21 mouse cellular contexts compared by ENCODE assay signal in the genomic region with DNA sequence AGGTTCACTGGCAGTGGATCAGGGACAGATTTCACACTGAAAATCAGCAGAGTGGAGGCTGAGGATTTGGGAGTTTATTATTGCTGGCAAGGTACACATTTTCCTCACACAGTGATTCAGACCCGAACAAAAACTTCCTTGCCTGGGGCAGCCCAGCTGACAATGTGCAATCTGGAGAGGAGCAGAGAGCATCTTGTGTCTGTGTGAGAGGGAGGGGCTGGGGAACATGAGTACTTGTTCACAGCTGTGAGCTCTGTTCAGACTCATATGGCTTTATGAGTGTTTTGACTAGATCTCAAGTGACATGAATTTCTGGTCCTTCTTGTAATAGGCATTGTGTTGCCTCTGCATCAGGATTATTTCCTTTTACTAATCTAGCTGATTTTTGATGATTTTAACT.
DNase-seq lines count a peak whose midpoint lies in the region; ATAC-seq and TF ChIP-seq lines count a peak whose summit lies in the region.
"Had no signal": no experiment of that assay in that cellular context is flagged by ENCODE, and none has a peak within 500 bp of the region (broad histone marks: within the 10 kb centered on the region; RNA-seq: fewer than 3 reads in every experiment).

No protein-coding gene starts in this region.

- no peaks in the 10 kb centered on the region for H3K27me3 ChIP-seq in hindbrain, embryonic 16.5 days (replicated peaks; ENCODE audit: control insufficient read depth, insufficient read depth, low read length)
- no peaks in the 10 kb centered on the region for H3K27me3 ChIP-seq in hindbrain, embryonic 10.5 days (ENCODE audit: insufficient read depth, poor library complexity, severe bottlenecking)
- no peaks in the 10 kb centered on the region for H3K27me3 ChIP-seq in forebrain, postnatal 0 days (ENCODE audit: insufficient read depth, low read length)
- H3K27me3 ChIP-seq: hindbrain, embryonic 15.5 days; limb, embryonic 12.5 days; liver, embryonic 13.5 days; lung, embryonic 15.5 days; midbrain, embryonic 13.5 days had no signal

- no peak overlapping the region for H3K9ac ChIP-seq in hindbrain, embryonic 16.5 days (ENCODE audit: low read depth, low read length)
- no peak overlapping the region for H3K9ac ChIP-seq in forebrain, postnatal 0 days
- H3K9ac ChIP-seq: hindbrain, embryonic 15.5 days; limb, embryonic 12.5 days; liver, embryonic 13.5 days; lung, embryonic 15.5 days; midbrain, embryonic 13.5 days had no signal

- H3K9me3 ChIP-seq in hindbrain, embryonic 16.5 days (ENCODE audit: control insufficient read depth, low read length): no peaks in the 10 kb centered on the region
- H3K9me3 ChIP-seq in hindbrain, embryonic 10.5 days: no peaks in the 10 kb centered on the region
- no peaks in the 10 kb centered on the region for H3K9me3 ChIP-seq in forebrain, postnatal 0 days (ENCODE audit: low read length)
- H3K9me3 ChIP-seq: heart, embryonic 10.5 days; hindbrain, embryonic 15.5 days; limb, embryonic 12.5 days; liver, embryonic 13.5 days; lung, embryonic 15.5 days; midbrain, embryonic 13.5 days had no signal

- WGBS in hindbrain, embryonic 16.5 days: 50% methylated on average over 1 of the region's 1 CpGs
- WGBS in hindbrain, embryonic 10.5 days: 60% methylated on average over 1 of the region's 1 CpGs
- WGBS in forebrain, postnatal 0 days: 55% methylated on average over 1 of the region's 1 CpGs

- H3K4me3 ChIP-seq in hindbrain, embryonic 16.5 days (ENCODE audit: low read length): no peak overlapping the region
- H3K4me3 ChIP-seq in hindbrain, embryonic 10.5 days: no peak overlapping the region
- no peak overlapping the region for H3K4me3 ChIP-seq in forebrain, postnatal 0 days (ENCODE audit: low read depth, low read length)
- H3K4me3 ChIP-seq: heart, embryonic 10.5 days; hindbrain, embryonic 15.5 days; limb, embryonic 12.5 days; liver, embryonic 13.5 days; lung, embryonic 15.5 days; midbrain, embryonic 13.5 days had no signal

- TF ChIP-seq CTCF in forebrain, postnatal 0 days (IDR thresholded peaks at IDR 0.05; ENCODE audit: low read depth): no peak

- H3K4me1 ChIP-seq in hindbrain, embryonic 16.5 days (ENCODE audit: control insufficient read depth, insufficient read depth, low read depth, low read length): no peaks in the 10 kb centered on the region
- H3K4me1 ChIP-seq in hindbrain, embryonic 10.5 days (replicated peaks): no peaks in the 10 kb centered on the region
- H3K4me1 ChIP-seq in forebrain, postnatal 0 days (ENCODE audit: insufficient read depth): no peaks in the 10 kb centered on the region
- H3K4me1 ChIP-seq: heart, embryonic 10.5 days; hindbrain, embryonic 15.5 days; limb, embryonic 12.5 days; liver, embryonic 13.5 days; lung, embryonic 15.5 days; midbrain, embryonic 13.5 days had no signal

- no peak overlapping the region for H3K27ac ChIP-seq in hindbrain, embryonic 16.5 days (ENCODE audit: low read depth, low read length)
- no peak overlapping the region for H3K27ac ChIP-seq in hindbrain, embryonic 10.5 days
- no peak overlapping the region for H3K27ac ChIP-seq in forebrain, postnatal 0 days (ENCODE audit: low read depth, low read length)
- H3K27ac ChIP-seq: heart, embryonic 10.5 days; hindbrain, embryonic 15.5 days; kidney, postnatal 0 days; limb, embryonic 12.5 days; liver, embryonic 13.5 days; lung, embryonic 15.5 days; macrophage; midbrain, embryonic 13.5 days had no signal

- no peak overlapping the region for H3K4me2 ChIP-seq in hindbrain, embryonic 16.5 days (ENCODE audit: low read length)
- no peak overlapping the region for H3K4me2 ChIP-seq in forebrain, postnatal 0 days (ENCODE audit: low read depth)
- H3K4me2 ChIP-seq: hindbrain, embryonic 15.5 days; limb, embryonic 12.5 days; liver, embryonic 13.5 days; lung, embryonic 15.5 days; midbrain, embryonic 13.5 days had no signal

- DNase-seq in hindbrain, embryonic 10.5 days (ENCODE audit: low spot score): no peak
- DNase-seq in Muller cell, postnatal 12 days (ENCODE audit: inconsistent ontology term): peak; percentile 56
- peak; percentile 2 for DNase-seq in ZHBTc4 (ENCODE audit: low read depth, low spot score)
- peak; percentile 3 for DNase-seq in forebrain, postnatal 0 days
- no peak for DNase-seq in right cerebral cortex, adult 2 months (ENCODE audit: low spot score in 2 of 2)
- no peak for DNase-seq in thymus, postnatal 25 days
- no peak for DNase-seq in gastrocnemius, adult 18-20 months (ENCODE audit: low spot score)
- DNase-seq: cerebellum, adult 11-12 months; heart, postnatal 10 days; kidney, adult 11 months; liver, embryonic 13.5 days; right cerebral cortex, postnatal 25 days; thymus, postnatal 4 days had no signal

- peak; percentile 72 for ATAC-seq in hindbrain, embryonic 16.5 days
- ATAC-seq in forebrain, postnatal 0 days: peak; percentile 69
- ATAC-seq: midbrain, embryonic 13.5 days had no signal

- no peaks in the 10 kb centered on the region for H3K36me3 ChIP-seq in hindbrain, embryonic 16.5 days (ENCODE audit: control insufficient read depth, insufficient read depth, low read length)
- H3K36me3 ChIP-seq in hindbrain, embryonic 10.5 days: no peaks in the 10 kb centered on the region
- no peaks in the 10 kb centered on the region for H3K36me3 ChIP-seq in forebrain, postnatal 0 days (ENCODE audit: insufficient read depth)
- H3K36me3 ChIP-seq: heart, embryonic 10.5 days; hindbrain, embryonic 15.5 days; limb, embryonic 12.5 days; liver, embryonic 13.5 days; lung, embryonic 15.5 days; midbrain, embryonic 13.5 days had no signal

Comparison
In these comparisons a context has a peak if more than half of its experiments do, and no peak if none do; other contexts are left out.
1. DNase-seq: peak in Muller cell, postnatal 12 days (single experiment), ZHBTc4 (single experiment) and forebrain, postnatal 0 days (single experiment); none in hindbrain, embryonic 10.5 days (single experiment), right cerebral cortex, adult 2 months (0 of 2), thymus, postnatal 25 days (single experiment) and gastrocnemius, adult 18-20 months (single experiment).